Mouse (Mus musculus): ENCODE results near the gene Kcnj12.

The Kcnj12 gene

DNA sequence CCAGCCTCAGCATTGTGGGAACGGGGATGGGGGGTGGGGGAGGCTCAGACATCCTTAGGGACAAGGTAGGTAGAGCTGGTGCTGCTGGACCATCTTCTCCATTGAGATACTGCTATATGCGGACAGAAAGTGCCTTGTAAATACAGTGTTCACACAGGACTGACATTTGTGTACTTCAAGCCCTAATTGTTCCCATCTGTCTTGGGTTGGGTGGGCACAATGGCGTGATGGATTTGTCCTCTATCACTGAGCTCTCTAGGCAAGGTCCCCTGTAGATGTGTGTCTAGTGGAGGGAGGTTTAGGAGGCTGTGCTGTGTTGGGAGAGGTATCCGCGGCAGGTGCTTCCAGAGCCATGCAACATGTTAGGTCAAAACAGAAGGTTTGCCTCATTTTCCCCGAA is 2.0 kb downstream of the Kcnj12 start:
- DNase-seq (ENCODE audit: low read depth in 2 of 2, low spot score in 2 of 2) = no peak

DNA sequence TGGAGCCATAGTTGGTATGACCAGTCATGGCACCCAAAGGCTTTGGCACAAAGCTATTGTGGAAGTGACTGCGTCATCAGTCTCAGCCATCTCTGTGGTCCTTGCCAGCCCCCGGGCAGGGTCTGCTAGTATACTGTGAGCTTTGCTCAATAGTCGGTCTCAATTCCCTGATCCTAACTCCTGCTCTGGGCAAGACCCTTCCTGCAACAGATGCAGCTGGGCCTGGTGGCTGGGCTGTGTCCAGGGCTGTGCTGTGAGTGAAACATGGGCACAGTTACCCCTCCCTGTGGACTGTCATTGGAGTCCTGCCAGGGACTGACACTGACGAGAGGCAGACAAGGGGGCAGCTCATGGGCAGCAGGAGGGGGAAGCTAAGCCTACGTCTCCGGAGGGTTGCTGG is 2.6 kb downstream of the Kcnj12 start:
- DNase-seq (ENCODE audit: low read depth in 2 of 2, low spot score in 2 of 2) = no peak

DNA sequence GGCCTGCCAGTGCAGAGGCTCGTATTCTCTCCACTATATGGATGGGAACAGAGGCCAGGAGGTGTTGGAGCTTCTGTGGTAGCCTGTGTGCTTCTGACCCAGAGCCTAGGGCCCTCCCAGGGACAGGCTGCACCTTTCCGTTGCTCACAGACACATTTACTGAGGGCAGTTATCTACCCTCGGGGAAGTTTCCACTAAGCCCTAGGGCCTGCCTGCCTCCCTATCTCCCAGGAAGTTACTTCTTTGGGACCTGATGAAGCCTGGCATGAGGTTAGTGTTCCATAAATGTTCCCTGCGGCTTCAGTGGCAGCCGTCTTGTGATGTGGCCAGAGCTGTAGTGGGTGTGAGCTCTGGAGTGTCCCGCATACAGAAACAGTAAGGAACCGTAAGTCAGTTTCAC is 3.2 kb downstream of the Kcnj12 start:
- no peak for DNase-seq (ENCODE audit: low read depth in 2 of 2, low spot score in 2 of 2)

DNA sequence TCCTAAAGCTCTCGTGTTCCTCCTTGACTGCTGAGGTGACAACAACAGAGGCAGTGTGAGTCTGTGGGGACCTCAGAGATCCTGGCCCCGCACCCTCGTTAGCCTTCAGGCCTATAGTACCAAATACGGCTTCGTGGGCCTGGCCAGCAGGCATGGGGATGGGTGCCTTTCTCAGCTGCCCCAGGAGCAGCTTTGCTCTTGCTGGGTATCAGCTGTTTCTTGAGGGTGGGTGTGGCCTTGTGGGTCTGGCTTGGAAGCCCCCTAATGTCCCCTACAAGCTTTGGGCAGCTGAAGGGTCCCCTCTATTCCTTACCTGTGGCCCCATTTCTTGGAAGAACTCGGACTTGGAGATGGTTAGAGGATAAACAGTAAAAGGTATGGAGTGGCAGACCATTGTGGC is 4.0 kb downstream of the Kcnj12 start:
- DNase-seq (ENCODE audit: low read depth in 2 of 2, low spot score in 2 of 2) = no peak

DNA sequence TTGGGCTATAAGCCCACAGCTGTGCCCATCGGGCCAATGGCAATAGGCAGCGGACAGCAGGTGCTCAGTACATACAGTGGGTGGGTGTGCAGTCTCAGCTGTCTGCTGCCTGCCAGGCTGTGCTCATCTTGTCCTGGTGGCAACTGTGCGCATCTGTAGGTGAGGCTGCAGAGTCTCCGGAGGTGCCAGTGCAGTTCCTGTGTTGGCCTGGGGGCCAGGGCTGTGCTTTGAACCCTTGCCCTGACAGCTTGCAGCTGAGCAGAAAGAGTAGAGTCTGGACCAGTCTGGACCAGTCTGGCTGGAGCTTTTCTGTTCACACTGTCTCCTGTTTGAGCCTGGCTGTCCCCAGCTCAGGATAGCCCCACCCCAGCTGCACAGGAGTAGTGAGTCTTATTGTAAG is 4.8 kb downstream of the Kcnj12 start:
- no peak for DNase-seq (ENCODE audit: low read depth in 2 of 2, low spot score in 2 of 2)

DNA sequence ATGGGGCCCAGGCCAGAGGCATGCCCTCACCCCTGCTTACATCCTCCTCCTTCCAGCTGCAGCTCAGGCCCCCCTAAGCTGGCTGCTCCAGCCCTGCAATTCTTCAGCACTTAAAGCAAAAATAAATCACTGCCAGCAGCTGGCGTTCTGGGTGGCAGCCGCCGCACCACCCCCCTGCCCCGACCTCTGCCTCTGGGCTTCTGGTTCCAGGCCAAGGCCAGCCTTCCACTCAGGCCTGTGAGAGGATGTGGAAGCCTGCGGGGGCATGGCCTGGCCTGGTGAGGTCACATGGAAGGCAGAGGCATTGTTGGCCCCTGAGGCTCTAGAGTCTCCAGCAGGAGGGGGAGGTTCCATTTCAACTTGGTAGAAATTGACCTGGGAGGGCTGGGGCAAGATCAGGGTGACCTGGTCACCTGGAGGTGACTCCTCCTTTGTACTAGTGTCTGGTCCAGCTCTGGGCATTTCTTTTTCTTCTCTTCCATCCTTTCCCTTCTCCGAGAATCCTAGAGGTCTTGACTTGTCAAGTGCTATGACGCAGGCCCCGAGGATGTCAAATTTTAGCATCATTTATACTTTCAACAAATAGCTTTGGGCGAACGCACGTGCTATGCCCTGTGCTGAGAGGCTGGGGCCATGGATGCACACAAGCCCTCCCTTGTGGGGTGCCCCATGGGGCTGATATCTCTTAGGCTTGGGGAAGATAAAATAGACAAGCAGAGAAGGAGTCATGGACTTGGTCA is 6.0 kb downstream of the Kcnj12 start:
- DNase-seq (ENCODE audit: low read depth in 2 of 2, low spot score in 2 of 2) = no peak

DNA sequence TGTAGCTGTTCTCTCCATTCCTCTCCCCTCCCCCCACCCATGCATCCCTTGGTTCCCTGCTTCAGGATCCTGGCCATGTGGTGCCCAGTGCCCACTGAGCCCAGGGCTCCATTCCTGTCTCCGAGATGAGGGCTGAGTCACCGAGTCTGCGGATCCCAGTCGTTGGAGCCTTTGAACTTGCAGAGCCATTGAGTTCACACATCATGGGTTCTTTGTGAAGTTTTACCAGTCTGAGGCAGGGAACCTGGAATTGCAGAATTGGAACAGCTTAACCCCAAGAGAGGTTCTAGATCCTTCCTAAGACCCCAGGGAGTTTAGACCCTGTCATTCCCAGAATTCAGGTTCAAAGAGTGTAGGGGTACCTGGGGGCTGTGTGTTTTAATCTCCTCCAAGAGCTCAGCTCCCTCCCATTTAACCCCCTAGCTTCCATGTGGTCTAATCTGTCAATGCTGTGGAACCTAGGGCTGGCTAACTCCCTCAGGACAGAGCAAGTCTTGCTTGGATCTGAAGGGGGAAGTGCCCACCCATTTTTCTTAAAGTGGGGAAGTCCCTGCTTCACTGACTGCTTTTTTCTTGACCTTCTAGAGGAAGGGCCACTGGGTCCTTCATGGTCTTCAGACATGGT is 6.9 kb downstream of the Kcnj12 start:
- no peak for DNase-seq (ENCODE audit: low read depth in 2 of 2, low spot score in 2 of 2)

DNA sequence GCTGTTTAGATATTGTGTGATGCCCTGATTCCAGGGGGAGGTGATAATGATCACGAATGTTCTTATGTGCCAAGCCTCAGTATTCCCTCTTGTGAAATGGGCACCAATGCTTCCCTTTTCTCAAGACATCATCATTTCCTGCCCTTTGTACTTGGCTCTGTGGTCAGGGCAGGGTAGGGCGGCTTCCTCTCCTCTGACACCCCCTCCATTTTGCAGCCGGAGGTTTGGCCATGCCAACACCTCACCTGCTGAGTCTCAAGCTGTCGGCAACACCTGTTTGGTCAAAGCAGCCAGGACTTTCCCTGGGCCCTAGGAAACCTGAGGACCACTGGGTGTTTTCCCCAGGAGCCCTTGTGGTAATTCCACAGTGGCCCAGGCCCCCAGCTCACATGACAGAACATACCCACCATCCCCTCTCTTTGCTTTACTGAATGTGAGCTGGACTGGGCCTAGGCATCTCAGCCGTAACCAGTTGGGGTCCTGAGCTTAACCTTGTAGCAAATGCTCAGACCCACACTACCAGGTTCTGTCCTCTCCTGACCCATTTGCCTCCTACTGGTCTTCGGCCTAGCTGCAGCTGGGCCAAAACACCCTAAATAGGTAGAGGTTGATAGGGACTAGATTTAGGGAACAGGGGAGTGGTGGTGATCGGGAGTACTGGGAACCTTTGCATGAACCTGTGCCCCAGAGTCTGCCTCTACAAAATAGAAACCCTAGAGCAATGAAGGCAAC is 7.7 kb downstream of the Kcnj12 start:
- DNase-seq (ENCODE audit: low read depth in 2 of 2, low spot score in 2 of 2) = peak in 1 of 2 experiments; percentile 8

DNA sequence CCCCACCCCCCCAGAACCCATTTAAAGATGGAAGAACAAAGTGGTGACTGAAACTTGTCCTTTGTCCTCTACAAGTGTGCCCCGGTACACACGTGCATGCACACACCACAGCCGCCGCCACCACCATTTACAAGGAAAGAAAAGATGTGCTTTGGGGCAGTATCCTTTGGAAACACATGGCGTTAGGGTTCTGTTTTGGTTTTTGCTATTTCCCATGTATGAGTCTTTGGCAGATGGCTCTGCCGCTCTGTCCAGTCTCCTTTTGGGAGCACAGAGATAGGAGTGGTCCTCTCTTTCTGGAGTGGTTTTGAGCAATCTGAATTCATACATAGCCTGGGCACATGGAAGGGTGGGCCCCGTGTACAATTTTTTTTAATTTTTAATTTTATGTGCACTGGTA is 8.8 kb downstream of the Kcnj12 start:
- DNase-seq (ENCODE audit: low read depth in 2 of 2, low spot score in 2 of 2) = no peak

DNA sequence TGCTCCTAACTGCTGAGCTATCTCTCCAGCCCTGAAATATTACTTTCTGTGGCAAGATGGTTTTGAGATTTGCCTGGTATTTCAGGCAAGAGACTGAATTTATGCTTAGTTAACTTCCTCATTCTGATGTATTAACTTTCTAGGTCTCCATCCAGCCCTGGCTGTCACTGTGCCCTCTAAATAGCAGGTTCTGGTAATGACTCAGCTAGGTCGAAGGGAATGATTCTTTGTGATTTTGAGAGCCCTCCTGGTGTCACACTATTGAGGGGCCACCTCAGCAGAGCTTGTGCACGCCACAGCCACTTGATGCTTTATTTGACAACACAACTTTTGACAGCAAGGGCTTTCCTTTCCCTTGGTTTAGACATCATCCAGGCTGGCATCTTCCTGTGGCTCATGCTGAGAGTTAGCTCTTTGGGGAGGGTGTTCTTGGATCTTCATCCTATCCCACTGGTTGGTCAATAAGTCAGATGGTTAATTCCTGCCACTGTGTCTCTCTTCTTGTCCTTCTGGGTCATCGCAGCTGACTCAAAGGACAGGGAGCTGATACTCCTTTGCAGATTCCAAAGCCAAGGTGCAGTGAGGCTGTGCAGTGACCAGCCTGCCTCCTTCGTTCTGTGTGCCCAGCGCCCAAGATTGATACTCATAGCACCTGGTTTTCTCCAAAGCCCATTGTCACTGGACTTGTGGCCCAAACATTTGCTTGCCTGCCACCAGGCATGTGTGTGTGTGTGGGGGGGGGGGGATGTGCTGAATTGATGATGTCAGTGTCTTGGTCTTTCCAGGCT is 9.5 kb downstream of the Kcnj12 start:
- no peak for DNase-seq (ENCODE audit: low read depth in 2 of 2, low spot score in 2 of 2)

DNA sequence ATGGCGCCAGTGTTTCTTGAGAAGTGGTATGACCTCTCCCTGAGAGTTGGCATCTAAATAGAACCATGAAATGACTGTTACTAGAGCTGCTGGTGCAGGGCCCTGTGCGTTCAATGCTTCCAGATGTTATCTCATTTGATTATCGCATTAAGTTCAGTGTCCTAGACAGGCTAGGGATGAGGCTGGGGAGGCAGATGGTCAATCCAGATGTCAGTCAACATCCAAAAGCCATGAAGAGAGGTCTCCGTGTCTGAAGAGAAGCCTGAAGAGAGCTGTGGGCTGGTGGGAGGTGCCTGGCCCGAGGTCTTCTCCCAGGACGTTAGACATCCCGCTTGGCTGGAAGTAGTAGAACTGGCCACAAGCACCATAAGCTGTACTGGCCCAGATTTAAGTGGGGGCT is 10.1 kb downstream of the Kcnj12 start:
- DNase-seq (ENCODE audit: low read depth in 2 of 2, low spot score in 2 of 2) = no peak

DNA sequence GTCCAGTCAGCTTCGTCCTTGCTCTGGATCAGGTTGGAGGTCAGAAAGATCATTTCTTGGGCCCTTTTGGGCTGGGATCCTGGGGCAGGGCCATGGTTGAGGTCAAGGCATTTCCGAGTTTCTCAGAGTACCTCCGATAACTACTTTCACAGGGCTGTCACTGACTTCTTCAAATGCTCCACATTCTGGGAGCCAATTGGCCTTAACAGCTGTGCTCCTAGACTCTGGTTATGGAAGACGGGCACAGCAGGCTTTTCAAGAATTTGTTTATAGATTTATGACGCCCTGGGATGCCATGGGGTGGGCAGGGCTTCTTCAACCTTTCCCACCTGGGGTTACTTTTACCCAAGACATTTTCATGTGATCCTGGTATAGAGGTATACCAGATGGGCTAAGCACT is 10.8 kb downstream of the Kcnj12 start:
- DNase-seq (ENCODE audit: low read depth in 2 of 2, low spot score in 2 of 2) = no peak

DNA sequence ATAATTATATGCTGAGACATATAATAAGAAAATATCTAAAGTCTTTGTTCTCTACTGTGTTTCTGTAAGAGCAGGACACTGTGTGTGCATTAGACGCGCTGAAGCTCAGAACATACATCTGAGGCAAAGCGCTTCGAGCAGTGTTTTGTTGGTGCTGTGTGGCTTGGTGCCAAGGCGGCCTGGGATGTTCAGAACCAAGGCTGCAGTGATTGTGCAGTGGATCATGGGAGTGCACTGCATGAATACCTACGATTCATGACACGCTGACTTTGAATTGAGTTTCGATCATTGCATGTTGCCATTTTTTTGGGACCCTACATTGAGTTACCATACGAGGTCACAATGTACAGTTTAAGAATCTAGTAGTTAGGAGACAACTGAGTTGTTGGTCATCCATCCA is 14.3 kb downstream of the Kcnj12 start:
- no peak for DNase-seq (ENCODE audit: low read depth in 2 of 2, low spot score in 2 of 2)

DNA sequence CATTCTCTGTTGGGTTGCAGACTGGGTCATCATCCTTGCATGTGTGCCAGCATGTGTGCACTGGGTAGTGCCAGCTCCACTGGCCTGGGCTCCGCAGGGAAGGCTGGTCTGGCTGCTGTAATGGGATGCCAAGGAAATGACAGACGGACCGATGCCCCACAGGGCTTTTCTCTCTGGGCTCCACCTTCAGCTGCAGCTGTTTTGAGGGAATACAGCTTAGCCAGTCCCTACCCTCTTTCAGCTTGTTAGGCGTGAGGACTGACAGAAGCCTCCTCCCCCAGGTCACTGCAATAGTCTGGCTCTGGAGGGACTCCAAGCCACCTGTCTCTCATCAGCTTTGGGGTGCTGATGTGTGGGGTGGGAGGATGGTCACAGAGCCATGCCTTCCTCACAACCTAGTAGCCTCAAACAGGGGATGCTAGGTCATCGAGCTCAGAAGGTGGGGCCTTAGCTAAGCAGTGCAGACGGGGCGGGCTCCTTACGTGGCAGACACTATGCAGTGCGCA is 16.0 kb downstream of the Kcnj12 start:
- no peak for DNase-seq (ENCODE audit: low read depth in 2 of 2, low spot score in 2 of 2)

DNA sequence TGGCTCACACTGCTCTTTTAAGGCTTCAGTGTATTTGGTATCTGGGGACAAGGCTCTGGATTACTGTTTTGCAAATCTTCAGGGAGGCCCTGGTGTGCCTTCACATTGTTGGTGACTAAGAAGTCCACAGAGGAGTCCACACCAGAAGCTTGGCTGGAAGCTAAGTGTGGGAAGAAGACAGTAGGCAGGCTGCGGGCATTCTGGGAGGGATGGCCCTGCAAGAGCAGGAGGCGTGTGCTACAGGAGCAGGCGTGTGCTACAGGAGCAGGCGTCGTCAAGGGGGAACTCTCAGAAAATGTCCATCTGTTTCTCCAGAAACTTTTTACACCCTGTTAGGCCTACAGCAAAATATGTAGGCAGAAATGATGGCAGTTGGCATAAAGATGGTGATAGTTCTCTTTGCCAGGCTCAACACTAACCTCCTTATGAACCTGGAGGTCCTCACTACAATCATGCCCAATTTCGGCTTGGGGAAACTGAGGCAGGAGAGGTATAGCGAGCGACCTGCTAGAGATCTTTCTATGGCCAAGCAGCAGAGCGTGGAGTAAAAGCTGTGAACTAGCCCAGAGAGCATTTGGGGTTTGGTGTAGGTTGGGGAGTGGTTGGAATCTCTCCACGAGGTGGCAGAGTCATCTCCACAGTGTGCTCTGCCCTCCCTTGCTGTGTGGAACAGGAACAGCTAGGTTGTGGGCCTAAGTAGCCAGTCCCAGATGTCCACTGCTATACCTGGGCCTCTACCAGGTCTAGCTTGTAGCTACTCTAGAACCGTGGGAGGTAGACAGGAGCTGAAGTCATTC is 18.7 kb downstream of the Kcnj12 start:
- no peak for DNase-seq (ENCODE audit: low read depth in 2 of 2, low spot score in 2 of 2)

DNA sequence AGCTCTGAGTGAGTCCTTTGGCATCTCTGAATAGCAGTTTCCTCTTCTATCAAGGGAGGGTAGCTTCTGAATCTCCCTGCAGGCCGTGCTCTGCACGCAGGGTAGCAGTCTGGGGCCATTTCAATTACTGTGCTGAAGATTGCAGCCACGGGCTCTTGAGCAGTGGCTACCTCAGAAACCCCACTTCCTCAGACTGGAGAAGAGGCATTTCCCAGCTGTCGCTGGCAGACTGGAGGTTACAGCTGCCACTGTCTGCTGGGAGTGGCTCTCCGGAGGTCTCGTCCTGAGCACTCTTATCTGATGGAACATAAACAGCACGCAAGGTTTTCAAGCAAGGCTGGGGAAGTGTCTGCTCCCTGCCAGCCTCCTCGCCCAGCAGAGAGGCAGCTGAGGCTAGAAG is 20.2 kb downstream of the Kcnj12 start:
- no peak for DNase-seq (ENCODE audit: low read depth in 2 of 2, low spot score in 2 of 2)

DNA sequence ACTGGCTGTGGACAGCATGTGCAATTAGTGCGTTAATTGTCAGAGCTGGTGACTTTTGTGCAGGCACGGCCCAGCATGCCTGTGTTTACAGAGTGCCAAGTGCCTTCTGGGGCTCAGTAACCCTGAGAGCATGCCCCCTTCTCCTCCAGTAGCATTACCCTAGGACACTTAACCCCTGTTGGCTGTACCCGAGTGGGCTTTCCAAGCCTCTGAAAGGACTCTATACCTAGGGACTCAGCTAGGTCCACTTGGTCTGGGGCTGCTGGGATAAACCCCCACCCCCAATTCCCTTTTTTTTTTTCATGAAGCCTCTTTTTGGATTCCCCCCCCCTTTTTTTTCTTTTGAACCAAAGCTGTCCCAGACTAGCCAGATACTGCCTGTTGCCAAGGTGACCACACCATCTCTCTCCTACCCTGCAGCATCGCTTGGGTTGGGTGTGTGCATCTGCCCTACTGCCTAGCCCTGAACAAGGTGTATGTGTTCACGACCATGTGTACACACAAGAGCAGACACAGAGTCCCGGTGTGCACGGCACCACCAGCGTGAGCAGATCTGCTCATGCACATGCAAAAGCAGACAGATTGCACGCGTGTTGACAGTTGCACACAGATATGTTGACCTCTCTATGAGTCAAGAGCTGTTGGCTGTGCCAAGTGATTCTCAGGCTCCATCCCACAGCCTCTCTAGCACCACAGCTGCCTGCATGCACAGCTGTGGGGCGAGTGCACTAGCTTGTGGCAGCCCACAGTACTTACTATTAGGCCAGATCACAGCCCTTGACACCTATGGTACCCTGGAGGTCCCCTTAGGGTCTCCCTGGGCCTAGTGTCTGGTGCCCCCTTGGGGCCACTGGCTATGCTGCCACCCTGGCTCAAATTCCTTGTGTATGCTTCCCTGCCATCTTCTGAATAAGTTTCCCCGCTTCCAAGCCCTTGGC is 21.0 kb downstream of the Kcnj12 start:
- no peak for DNase-seq (ENCODE audit: low read depth in 2 of 2, low spot score in 2 of 2)

DNA sequence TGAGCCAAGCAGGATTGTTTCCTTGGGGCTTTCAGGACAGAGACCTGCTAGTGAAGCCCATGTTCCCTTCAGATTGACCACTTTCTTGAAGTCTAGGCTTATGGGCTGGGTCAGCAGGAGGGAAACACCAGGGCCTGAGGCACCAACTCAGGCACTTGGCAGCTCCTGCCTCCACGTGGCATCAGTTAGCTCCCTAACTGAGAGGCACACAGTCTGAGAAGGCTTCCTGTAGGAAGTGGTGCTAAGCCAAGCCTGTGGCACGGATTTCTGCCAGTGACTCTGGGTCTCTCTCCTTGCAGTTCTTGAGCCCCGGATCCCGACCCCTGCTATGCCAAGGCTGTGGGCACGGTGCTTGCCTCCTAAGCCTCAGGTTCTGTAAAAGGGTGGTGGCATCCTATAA is 22.4 kb downstream of the Kcnj12 start:
- DNase-seq (ENCODE audit: low read depth in 2 of 2, low spot score in 2 of 2) = no peak

DNA sequence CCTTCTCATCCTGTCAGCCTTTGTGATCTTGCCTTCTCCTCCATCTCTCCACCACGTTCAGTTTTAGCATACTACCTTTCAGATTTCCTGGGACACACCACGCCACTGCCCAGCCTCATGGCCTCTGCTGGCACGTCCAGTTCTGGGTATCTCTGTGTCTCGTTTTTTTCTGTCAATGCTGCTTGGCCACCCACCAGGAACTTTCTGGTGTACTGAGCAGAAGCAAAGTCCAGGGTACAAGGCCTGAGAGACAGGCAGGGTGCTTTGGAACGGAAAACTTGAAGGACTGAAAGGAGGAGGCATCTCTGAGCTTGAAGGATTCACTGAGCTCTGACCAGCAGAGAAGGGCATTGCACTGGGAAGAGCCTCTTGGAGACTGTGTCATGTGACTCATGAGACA is 25.1 kb downstream of the Kcnj12 start:
- DNase-seq (ENCODE audit: low read depth in 2 of 2, low spot score in 2 of 2) = no peak

DNA sequence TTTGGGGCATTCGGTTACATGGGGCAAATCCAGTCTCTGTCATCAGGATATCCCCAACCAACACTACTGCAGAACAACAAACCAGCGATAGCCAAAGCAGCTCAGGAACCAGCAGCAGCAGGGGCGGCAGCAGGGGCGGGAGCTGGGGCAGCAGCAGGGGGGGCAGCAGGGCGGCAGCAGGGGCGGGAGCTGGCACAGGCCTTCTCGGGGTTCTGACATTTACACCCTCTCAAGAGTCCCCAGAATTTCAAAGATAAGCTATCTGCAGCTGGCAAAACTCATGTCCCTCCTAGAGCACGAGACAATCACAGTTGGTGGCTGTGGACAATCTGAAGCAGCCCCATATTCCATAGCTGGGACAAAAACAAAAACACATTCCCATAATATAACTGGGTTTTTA is 28.8 kb downstream of the Kcnj12 start:
- DNase-seq (ENCODE audit: low read depth in 2 of 2, low spot score in 2 of 2) = no peak

Measured in CD8-positive naive resting alpha-beta T cell, adult 2 months (primary cell).